In the genomic region with DNA sequence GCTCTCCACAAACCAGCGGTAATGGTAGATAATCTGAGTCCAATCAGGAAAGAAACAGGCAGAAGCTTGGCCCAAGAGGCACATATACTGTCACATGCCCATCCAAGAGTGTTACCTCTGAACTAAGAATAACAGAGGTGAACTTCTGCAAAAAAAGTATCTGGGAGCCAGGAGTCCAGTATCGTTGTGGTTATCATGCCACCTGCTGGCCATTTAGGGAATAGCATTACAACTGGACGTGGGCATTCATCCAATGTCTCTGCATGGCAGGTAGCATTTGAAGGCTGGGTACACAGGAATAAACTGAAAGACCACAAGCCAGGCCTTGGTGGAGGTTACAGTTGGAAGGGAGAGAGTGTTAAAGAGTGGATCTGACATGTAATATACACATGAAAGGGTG, we compare ENCODE assay signal across 8 mouse cellular contexts.
A peak's percentile ranks its signal among the peaks of the same experiment; 100 is the strongest.
DNase-seq lines count a peak whose midpoint lies in the region; ATAC-seq and TF ChIP-seq lines count a peak whose summit lies in the region.

No protein-coding gene starts in this region.

- no peak overlapping the region for H3K27ac ChIP-seq in kidney, embryonic 16.5 days (ENCODE audit: low read length)
- no peak overlapping the region for H3K27ac ChIP-seq in heart, postnatal 0 days (ENCODE audit: low read depth)

- no peak overlapping the region for H3K9ac ChIP-seq in kidney, embryonic 16.5 days (replicated peaks; ENCODE audit: low read length)
- no peak overlapping the region for H3K9ac ChIP-seq in heart, postnatal 0 days (replicated peaks; ENCODE audit: low read depth, low read length)

- no peak overlapping the region for H3K4me3 ChIP-seq in kidney, embryonic 16.5 days (ENCODE audit: low read length)
- no peak overlapping the region for H3K4me3 ChIP-seq in heart, postnatal 0 days (ENCODE audit: low read depth, low read length)

- no peak for TF ChIP-seq EP300 in heart, postnatal 0 days (IDR thresholded peaks at IDR 0.05; ENCODE audit: low read depth)

- DNase-seq in kidney, adult 11 months = peak; percentile 61
- peak; percentile 61 for DNase-seq in Muller cell, postnatal 12 days (ENCODE audit: inconsistent ontology term)
- peak; percentile 84 for DNase-seq in cerebellum, adult 8-10 months
- DNase-seq in heart, postnatal 0 days (ENCODE audit: low spot score) = peak; percentile 62
- DNase-seq in left cerebral cortex, adult 18-20 months (ENCODE audit: low spot score in 2 of 2) = peak; percentile 72 to 80
- peak; percentile 56 for DNase-seq in retina, adult 2 months (ENCODE audit: low read depth, low spot score)
- DNase-seq in urinary bladder, postnatal 36 days (ENCODE audit: low spot score in 2 of 2) = peak; percentile 49 to 63

- H3K27me3 ChIP-seq in kidney, embryonic 16.5 days (ENCODE audit: insufficient read depth, low read length) = peaks cover 3% of the 10 kb centered on the region; the same call in 1 of the 2 replicates
- 0 out of 2 replicates have a peak, but pooled peaks cover 5% of the 10 kb centered on the region for H3K27me3 ChIP-seq in heart, postnatal 0 days (ENCODE audit: control insufficient read depth, insufficient read depth, low read length)

- no peak overlapping the region for H3K4me2 ChIP-seq in kidney, embryonic 16.5 days (replicated peaks; ENCODE audit: low read depth, low read length)
- no peak overlapping the region for H3K4me2 ChIP-seq in heart, postnatal 0 days (ENCODE audit: low read depth, low read length)

- H3K36me3 ChIP-seq in kidney, embryonic 16.5 days (ENCODE audit: insufficient read depth, low read length) = no peaks in the 10 kb centered on the region
- H3K36me3 ChIP-seq in heart, postnatal 0 days (replicated peaks; ENCODE audit: control insufficient read depth, insufficient read depth, low read length) = no peaks in the 10 kb centered on the region

- H3K4me1 ChIP-seq in kidney, embryonic 16.5 days (ENCODE audit: insufficient read depth, low read length) = no peaks in the 10 kb centered on the region
- H3K4me1 ChIP-seq in heart, postnatal 0 days (ENCODE audit: control insufficient read depth, insufficient read depth) = peaks cover 10% of the 10 kb centered on the region; the same call in 1 of the 2 replicates

- peak; percentile 94 for TF ChIP-seq CTCF in heart, postnatal 0 days (IDR thresholded peaks at IDR 0.05; ENCODE audit: low read depth)

- no peak for ATAC-seq in kidney, embryonic 16.5 days (ENCODE audit: low FRiP score, low TSS enrichment)
- no peak for ATAC-seq in heart, postnatal 0 days (ENCODE audit: insufficient read depth, low read depth)

- 9% methylated on average over 3 of the region's 3 CpGs for WGBS in kidney, embryonic 16.5 days
- 10% methylated on average over 3 of the region's 3 CpGs for WGBS in heart, postnatal 0 days

- no peaks in the 10 kb centered on the region for H3K9me3 ChIP-seq in kidney, embryonic 16.5 days (ENCODE audit: low read length)
- no peaks in the 10 kb centered on the region for H3K9me3 ChIP-seq in heart, postnatal 0 days (replicated peaks; ENCODE audit: control insufficient read depth, low read length)
